Mouse (Mus musculus) small intestine, adult 2 months (tissue): ENCODE data around the gene Rpl36a. TPM values are rescaled to one million over a fixed set of nuclear protein-coding genes. Genes with fewer than 3 reads are reported as not detected.

Source experiments
- H3K27ac ChIP-seq: fragments of 200-500 bp; 2 replicates; pipeline ENCODE4 v1.5.1; 2012; ENCODE audit warnings: low read depth, low read length, control low read depth, inconsistent platforms; ENCODE audit not compliant: insufficient read depth
- H3K27me3 ChIP-seq: fragments of 200-500 bp; 2 replicates; pipeline ENCODE4 v1.6.1; 2012; ENCODE audit warnings: mild to moderate bottlenecking, moderate library complexity, low read length, inconsistent platforms; ENCODE audit not compliant: control insufficient read depth, insufficient read depth
- H3K36me3 ChIP-seq: fragments of 200-500 bp; 2 replicates; pipeline ENCODE4 v1.6.1; 2012; ENCODE audit warnings: mild to moderate bottlenecking, low read length, control low read depth, inconsistent platforms; ENCODE audit not compliant: control insufficient read depth, insufficient read depth
- H3K4me1 ChIP-seq: fragments of 200-500 bp; 2 replicates; pipeline ENCODE4 v1.6.1; 2012; ENCODE audit warnings: low read length, inconsistent platforms, mixed read lengths; ENCODE audit not compliant: control insufficient read depth, insufficient read depth, insufficient read length
- H3K4me3 ChIP-seq: fragments of 200-500 bp; 2 replicates; pipeline ENCODE4 v1.5.1; 2012; ENCODE audit warnings: low read depth, mild to moderate bottlenecking, control low read depth, inconsistent platforms, low read length, moderate library complexity
- CTCF ChIP-seq: fragments of 200-500 bp; IDR thresholded peaks from 2 replicates; pipeline ENCODE4 v1.5.1; 2012; ENCODE audit warnings: low read depth, mild to moderate bottlenecking, control low read depth, inconsistent platforms, low read length, moderate library complexity, mixed read lengths; ENCODE audit not compliant: insufficient replicate concordance, insufficient read length; ENCODE audit errors: extremely low read depth
- POLR2A ChIP-seq: fragments of 200-500 bp; IDR thresholded peaks from 2 replicates; pipeline ENCODE4 v1.6.1; 2012; ENCODE audit warnings: low read depth, mild to moderate bottlenecking, control low read depth, inconsistent platforms, low read length, moderate library complexity
- WGBS: fragments of 180-500 bp; shearing (Covaris S2); methylation state at CpG from one replicate; pipeline ENCODE4 v1.1.7; 2018; 5-methylcytosine and 5-hydroxymethylcytosine counted together
- polyA plus RNA-seq: library from polyadenylated mRNA; depleted of rRNA; stranded (reverse); fragments of >200 nt; gene quantifications from 2 replicates; pipeline ENCODE4 v1.2.3, GENCODE M21; 2012

The Rpl36a gene
- polyA plus RNA-seq, 1 experiment: 60.3 TPM

GRCm38 (mm10) chrX:134601380-134602120 lies 16.1 kb downstream of the Rpl36a start:
- TF ChIP-seq POLR2A: no peak
- no peak for TF ChIP-seq CTCF
- Histone ChIP-seq H3K27ac (peak overlapping the region; percentile 88), H3K4me3 (peak overlapping the region; percentile 97), H3K36me3 (0 out of 2 replicates have a peak, but pooled peaks cover 4% of the 10 kb centered on the region), H3K27me3 (no peaks in the 10 kb centered on the region), H3K4me1 (peaks cover 3% of the 10 kb centered on the region; the same call in 1 of the 2 replicates)
- 13% methylated on average over 43 of the region's 43 CpGs for WGBS

GRCm38 (mm10) chrX:134609472-134609871 lies 24.0 kb downstream of the Rpl36a start:
- WGBS: 20% methylated on average over 4 of the region's 4 CpGs
- no peak for TF ChIP-seq CTCF
- no peak for TF ChIP-seq POLR2A
- no peak overlapping the region for H3K4me3 ChIP-seq
- no peak overlapping the region for H3K27ac ChIP-seq
- H3K4me1 ChIP-seq: peaks cover 2% of the 10 kb centered on the region
- 0 out of 2 replicates have a peak, but pooled peaks cover 2% of the 10 kb centered on the region for H3K36me3 ChIP-seq
- H3K27me3 ChIP-seq: no peaks in the 10 kb centered on the region

GRCm38 (mm10) chrX:134610984-134611383 lies 25.5 kb downstream of the Rpl36a start:
- Histone ChIP-seq H3K4me1 (peaks cover 2% of the 10 kb centered on the region), H3K36me3 (no peaks in the 10 kb centered on the region), H3K27ac (no peak overlapping the region), H3K4me3 (no peak overlapping the region), H3K27me3 (no peaks in the 10 kb centered on the region)
- 73% methylated on average over 4 of the region's 4 CpGs for WGBS
- TF ChIP-seq POLR2A (no peak), CTCF (no peak)

GRCm38 (mm10) chrX:134612285-134612959 lies 27.0 kb downstream of the Rpl36a start:
- TF ChIP-seq CTCF (no peak), POLR2A (no peak)
- Histone ChIP-seq H3K27ac (peak overlapping the region; percentile 32), H3K4me3 (peak overlapping the region; percentile 57), H3K36me3 (no peaks in the 10 kb centered on the region), H3K27me3 (no peaks in the 10 kb centered on the region), H3K4me1 (peaks cover 2% of the 10 kb centered on the region)
- 12% methylated on average over 15 of the region's 15 CpGs for WGBS

- H3K27me3 ChIP-seq: no peaks in the 10 kb centered on the region
- no peak overlapping the region for H3K27ac ChIP-seq
- TF ChIP-seq POLR2A: no peak
- peak; percentile 7; the same call in 1 of the 2 replicates for TF ChIP-seq CTCF
- no peak overlapping the region for H3K4me3 ChIP-seq
- H3K36me3 ChIP-seq: no peaks in the 10 kb centered on the region
- peaks cover 2% of the 10 kb centered on the region for H3K4me1 ChIP-seq
- 60% methylated on average over 2 of the region's 2 CpGs for WGBS
Observed at GRCm38 (mm10) chrX:134614306-134614705, 28.9 kb downstream of the Rpl36a start.

GRCm38 (mm10) chrX:134619695-134620094 lies 34.2 kb downstream of the Rpl36a start:
- 66% methylated on average over 9 of the region's 9 CpGs for WGBS

GRCm38 (mm10) chrX:134620254-134620865 lies 34.9 kb downstream of the Rpl36a start:
- H3K27me3 ChIP-seq: no peaks in the 10 kb centered on the region
- no peak for TF ChIP-seq POLR2A
- 45% methylated on average over 8 of the region's 8 CpGs for WGBS

More at GRCm38 (mm10) chrX:134619695-134620094, 34.2 kb downstream of the Rpl36a start:
- Histone ChIP-seq H3K4me3 (no peak overlapping the region), H3K36me3 (no peaks in the 10 kb centered on the region), H3K27ac (no peak overlapping the region), H3K27me3 (no peaks in the 10 kb centered on the region), H3K4me1 (no peaks in the 10 kb centered on the region)
- TF ChIP-seq POLR2A: no peak
- no peak for TF ChIP-seq CTCF

More at GRCm38 (mm10) chrX:134620254-134620865, 34.9 kb downstream of the Rpl36a start:
- Histone ChIP-seq H3K4me1 (no peaks in the 10 kb centered on the region), H3K27ac (no peak overlapping the region), H3K4me3 (no peak overlapping the region), H3K36me3 (no peaks in the 10 kb centered on the region)
